Mouse (Mus musculus) ES-E14 (cell line): ENCODE results near the gene Actr5.

Experiments
- CHD2 ChIP-seq: IDR thresholded peaks from 2 replicates; pipeline ENCODE4 v1.6.1; 2014; ENCODE audit warnings: mild to moderate bottlenecking, low read depth, low read length, inconsistent platforms
- HCFC1 ChIP-seq: IDR thresholded peaks from 2 replicates; pipeline ENCODE4 v1.6.1; 2012; ENCODE audit warnings: low read length, inconsistent platforms, borderline replicate concordance; ENCODE audit not compliant: insufficient read depth
- MAFK ChIP-seq: IDR thresholded peaks from 2 replicates; pipeline ENCODE4 v1.6.1; 2014; ENCODE audit warnings: mild to moderate bottlenecking, low read depth, low read length, inconsistent platforms; ENCODE audit not compliant: insufficient read depth
- ZNF384 ChIP-seq: IDR thresholded peaks from 2 replicates; pipeline ENCODE4 v1.6.1; 2012; ENCODE audit warnings: low read depth, low read length, inconsistent platforms

GRCm38 (mm10) chr2:158673493-158673892 is 48.8 kb downstream of the Actr5 start:
- TF ChIP-seq ZNF384 = no peak
- no peak for TF ChIP-seq MAFK
- no peak for TF ChIP-seq CHD2
- TF ChIP-seq HCFC1 = no peak
